Mouse (Mus musculus) kidney, adult 2 months (tissue): ENCODE results near the gene Zscan20. TPM values are rescaled to one million over a fixed set of nuclear protein-coding genes. Genes with fewer than 3 reads are reported as not detected.
"Not testable (repeated sequence)": the region's sequence is repeated elsewhere in the genome, so short reads cannot be mapped to it uniquely, and the experiment has no call there.

Experiments used
- DNase-seq: peaks from one replicate; pipeline ENCODE4 v3.0.0; 2021
- H3K27ac ChIP-seq: fragments of 200-500 bp; 2 replicates; pipeline ENCODE4 v1.5.1; 2012; ENCODE audit warnings: low read depth, low read length, control low read depth, inconsistent platforms; ENCODE audit not compliant: insufficient read depth
- H3K27me3 ChIP-seq: fragments of 200-500 bp; replicated peaks from 2 replicates; pipeline ENCODE4 v1.6.1; 2012; ENCODE audit warnings: mild to moderate bottlenecking, moderate library complexity, low read length, inconsistent platforms; ENCODE audit not compliant: control insufficient read depth, insufficient read depth
- H3K36me3 ChIP-seq: fragments of 200-500 bp; 2 replicates; pipeline ENCODE4 v1.6.1; 2012; ENCODE audit warnings: mild to moderate bottlenecking, moderate library complexity, low read length, inconsistent platforms; ENCODE audit not compliant: control insufficient read depth, insufficient read depth
- H3K4me1 ChIP-seq: fragments of 200-500 bp; 2 replicates; pipeline ENCODE4 v1.6.1; 2011; ENCODE audit warnings: low read length; ENCODE audit not compliant: control insufficient read depth, insufficient read depth
- H3K4me3 ChIP-seq: fragments of 200-500 bp; 2 replicates; pipeline ENCODE4 v1.5.1; 2011; ENCODE audit warnings: mild to moderate bottlenecking, low read depth, low read length, control low read depth; ENCODE audit not compliant: insufficient read depth
- CTCF ChIP-seq: fragments of 200-500 bp; conservative IDR thresholded peaks from 2 replicates; pipeline ENCODE4 v1.5.1; 2011; ENCODE audit warnings: low read depth, mild to moderate bottlenecking, control low read depth, low read length, moderate library complexity, mixed read lengths; ENCODE audit not compliant: insufficient read depth, insufficient read length
- POLR2A ChIP-seq: fragments of 200-500 bp; IDR thresholded peaks from one replicate; pipeline ENCODE4 v1.6.1; 2011; ENCODE audit warnings: low read depth, low read length, control low read depth
- WGBS: fragments of 180-500 bp; shearing (Covaris S2); methylation state at CpG from one replicate; pipeline ENCODE4 v1.1.7; 2018; 5-methylcytosine and 5-hydroxymethylcytosine counted together
- polyA plus RNA-seq: library from polyadenylated mRNA; depleted of rRNA; stranded (reverse); fragments of >200 nt; gene quantifications from 2 replicates; pipeline ENCODE4 v1.2.3, GENCODE M21; 2012; rRNA removed

Gene Zscan20
- polyA plus RNA-seq, 1 experiment = 2.3 TPM

DNA sequence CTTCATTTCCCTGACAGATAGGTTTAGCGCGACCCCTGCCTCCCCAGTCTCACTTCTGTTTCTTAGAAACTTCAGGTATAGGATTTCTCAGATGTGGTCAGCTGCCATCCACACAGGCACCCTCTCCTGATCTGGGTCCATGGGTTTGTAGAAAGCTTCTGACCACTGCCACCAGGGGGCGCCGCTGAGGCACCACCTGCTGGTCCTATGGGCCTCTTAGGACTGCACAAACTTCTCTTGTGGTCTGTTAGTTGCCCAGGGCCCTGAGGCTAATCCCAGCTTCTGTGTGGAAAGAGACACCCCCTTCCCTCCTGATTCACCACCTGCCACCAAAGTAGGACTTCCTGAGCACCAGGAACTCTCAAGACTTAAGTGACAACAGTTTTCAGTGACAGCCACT is 30.7 kb downstream of the Zscan20 start:
- DNase-seq = peak; percentile 47
- TF ChIP-seq CTCF (peak; percentile 65), POLR2A (no peak)
- H3K4me3 ChIP-seq = no peak overlapping the region
- no peak overlapping the region for H3K27ac ChIP-seq
- H3K27me3 ChIP-seq = no peaks in the 10 kb centered on the region
- no peaks in the 10 kb centered on the region for H3K4me1 ChIP-seq
- no peaks in the 10 kb centered on the region for H3K36me3 ChIP-seq
- WGBS = 59% methylated on average over 4 of the region's 4 CpGs

DNA sequence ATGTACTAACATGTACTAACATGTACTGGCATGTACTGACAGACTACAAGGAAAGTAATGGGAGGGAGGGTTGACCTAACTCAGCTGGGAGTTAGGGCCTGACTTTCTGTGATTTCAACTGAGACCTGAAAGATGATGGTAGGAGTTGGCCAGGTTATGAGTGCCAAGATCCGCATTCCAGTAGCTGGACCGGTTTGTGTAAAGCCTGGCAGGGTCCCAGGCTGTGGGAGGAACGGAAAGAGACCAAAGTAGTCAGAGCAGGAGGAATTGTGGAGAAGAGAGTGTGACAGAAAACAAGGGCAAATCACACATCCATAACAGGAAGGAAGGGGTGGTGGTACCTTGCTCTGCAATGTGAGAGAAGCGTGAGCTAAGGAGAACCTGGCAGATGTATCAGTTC is 34.1 kb downstream of the Zscan20 start:
- 40% methylated on average over 4 of the region's 4 CpGs for WGBS
- no peaks in the 10 kb centered on the region for H3K36me3 ChIP-seq
- peak; percentile 43 for DNase-seq
- H3K4me1 ChIP-seq = no peaks in the 10 kb centered on the region
- H3K27ac ChIP-seq = no peak overlapping the region
- no peak for TF ChIP-seq POLR2A
- no peak for TF ChIP-seq CTCF
- no peak overlapping the region for H3K4me3 ChIP-seq
- H3K27me3 ChIP-seq = no peaks in the 10 kb centered on the region

DNA sequence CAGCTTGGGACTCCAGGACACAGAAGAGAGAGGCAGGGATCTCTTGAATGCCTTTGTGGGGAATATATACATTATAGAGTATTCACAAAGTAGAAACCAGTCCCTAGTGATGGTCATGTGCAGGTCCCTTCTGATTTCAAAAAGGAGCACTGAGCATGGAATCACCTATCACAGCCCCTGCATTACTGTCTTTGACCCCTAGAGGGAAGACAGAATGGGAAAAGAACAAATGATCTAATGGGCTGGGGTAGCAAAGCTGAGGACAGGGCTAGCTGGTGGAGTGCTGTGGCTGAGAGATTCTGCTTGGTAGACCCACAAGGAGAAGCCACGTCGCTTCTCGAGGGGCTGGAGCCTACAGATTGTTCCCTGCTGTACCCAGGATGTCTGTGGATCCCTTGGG is 49.6 kb downstream of the Zscan20 start:
- WGBS = 90% methylated on average over 3 of the region's 3 CpGs
- Histone ChIP-seq H3K4me1 (no peaks in the 10 kb centered on the region), H3K36me3 (no peaks in the 10 kb centered on the region), H3K27me3 (no peaks in the 10 kb centered on the region), H3K27ac (no peak overlapping the region), H3K4me3 (no peak overlapping the region)
- no peak for TF ChIP-seq CTCF
- no peak for TF ChIP-seq POLR2A
- no peak for DNase-seq

DNA sequence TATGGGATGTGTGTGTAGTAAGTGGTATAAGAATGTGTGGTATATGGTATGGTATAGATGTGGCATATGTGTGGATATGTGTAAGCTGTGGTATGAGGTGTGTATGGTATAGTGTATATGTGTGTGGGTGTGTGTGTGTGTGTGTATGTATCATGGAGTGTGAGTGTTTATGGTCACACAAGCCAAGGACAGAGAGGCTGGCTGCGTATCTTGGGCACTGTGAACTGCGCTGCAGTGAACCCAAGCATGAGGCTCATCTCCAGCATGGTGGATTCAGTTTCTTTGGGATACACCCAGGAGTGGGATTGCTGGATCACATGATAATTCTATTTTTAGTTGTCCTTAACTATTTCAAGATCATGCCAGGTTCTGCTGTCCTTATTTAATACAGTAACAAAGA is 55.7 kb downstream of the Zscan20 start:
- Histone ChIP-seq H3K36me3 (no peaks in the 10 kb centered on the region), H3K27ac (no peak overlapping the region), H3K27me3 (no peaks in the 10 kb centered on the region), H3K4me3 (no peak overlapping the region), H3K4me1 (no peaks in the 10 kb centered on the region)
- WGBS = 95% methylated on average over 2 of the region's 2 CpGs
- no peak for DNase-seq
- no peak for TF ChIP-seq CTCF

DNA sequence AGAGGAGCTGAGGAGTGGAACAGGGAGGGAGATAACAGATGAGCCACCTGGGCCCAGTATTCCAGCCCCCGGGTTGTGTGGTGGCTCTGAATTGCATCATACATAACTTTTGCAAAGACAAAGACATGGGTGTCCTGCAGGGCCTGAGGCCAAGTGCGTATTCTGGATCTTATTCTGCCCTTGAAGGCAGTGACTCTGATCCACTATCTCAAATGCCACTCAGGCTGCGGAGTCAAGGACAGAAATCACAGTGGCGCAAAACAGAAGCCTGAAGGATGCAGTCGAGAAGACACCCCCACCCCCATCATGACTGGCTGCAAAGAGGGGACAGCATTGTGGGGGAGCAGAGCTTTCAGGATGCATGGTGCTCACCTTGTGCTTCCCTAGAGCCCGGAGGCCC is 59.1 kb downstream of the Zscan20 start:
- no peaks in the 10 kb centered on the region for H3K4me1 ChIP-seq
- DNase-seq = no peak
- WGBS = 83% methylated on average over 6 of the region's 6 CpGs
- H3K36me3 ChIP-seq = no peaks in the 10 kb centered on the region
- TF ChIP-seq POLR2A = no peak
- no peak for TF ChIP-seq CTCF
- H3K27ac ChIP-seq = no peak overlapping the region
- no peaks in the 10 kb centered on the region for H3K27me3 ChIP-seq
- H3K4me3 ChIP-seq = no peak overlapping the region

DNA sequence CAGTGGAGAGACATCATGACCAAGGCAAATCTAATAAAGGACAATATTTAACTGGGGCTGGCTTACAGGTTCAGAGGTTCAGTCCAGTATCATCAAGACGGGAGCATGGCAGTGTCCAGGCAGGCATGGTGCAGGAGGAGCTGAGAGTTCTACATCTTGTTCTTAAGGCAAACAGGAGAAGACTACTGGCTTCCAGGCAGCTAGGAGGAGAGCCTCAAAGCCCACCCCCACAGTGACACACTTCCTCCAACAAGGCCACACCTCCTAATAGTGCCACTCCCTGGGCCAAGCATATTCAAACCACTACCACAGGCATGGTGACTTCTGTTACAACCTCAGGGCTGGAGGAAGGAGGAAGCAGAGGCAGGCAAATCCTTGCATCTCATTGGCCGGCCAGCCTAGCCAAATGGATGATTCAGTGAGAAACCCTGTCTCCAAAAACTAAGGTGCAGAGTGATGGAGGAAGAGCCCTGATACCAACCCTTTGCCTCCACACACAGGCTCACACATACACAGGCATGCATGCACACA is 65.9 kb downstream of the Zscan20 start:
- 62% methylated on average over 2 of the region's 2 CpGs for WGBS

DNA sequence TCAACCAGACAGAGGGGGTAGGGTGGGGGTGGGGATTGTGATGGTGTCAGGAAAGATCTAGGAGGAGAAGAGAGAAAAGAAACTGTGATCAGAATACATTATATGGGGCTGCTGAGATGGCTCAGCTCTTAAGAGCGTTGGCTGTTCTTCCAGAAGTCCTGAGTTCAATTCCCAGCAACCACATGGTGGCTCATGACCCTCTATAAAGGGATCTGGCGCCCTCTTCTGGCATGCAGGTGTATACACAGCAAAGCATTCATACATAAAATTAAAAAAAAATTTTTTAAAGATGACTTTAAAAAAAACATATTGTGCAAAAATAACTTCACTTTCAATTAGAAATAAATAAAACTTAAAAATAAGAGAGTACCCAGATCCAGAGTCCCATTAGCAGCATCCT is 66.5 kb downstream of the Zscan20 start:
- no peak overlapping the region for H3K4me3 ChIP-seq
- H3K27me3 ChIP-seq = no peaks in the 10 kb centered on the region
- no peaks in the 10 kb centered on the region for H3K36me3 ChIP-seq
- whole genome bisulfite sequencing = 24% methylated on average over 2 of the region's 2 CpGs
- peak; percentile 3 for DNase-seq
- H3K27ac ChIP-seq = no peak overlapping the region
- no peak for TF ChIP-seq POLR2A
- TF ChIP-seq CTCF = no peak; the same call in 1 of the 2 replicates
- H3K4me1 ChIP-seq = no peaks in the 10 kb centered on the region

More for the DNA sequence above, 65.9 kb downstream of the Zscan20 start:
- H3K4me3 ChIP-seq, DNase-seq, H3K36me3 ChIP-seq, H3K27ac ChIP-seq, H3K4me1 ChIP-seq, H3K27me3 ChIP-seq: not testable (repeated sequence)

Other genes starting within 250 kb of the Zscan20 start
- gene Tlr12, start 8.5 kb upstream of the Zscan20 start, polyA plus RNA-seq = 14.3 and 16.1 TPM in 2 replicates
- gene Phc2, start 44.6 kb upstream of the Zscan20 start, polyA plus RNA-seq = 64.6 and 69.5 TPM in 2 replicates
- gene A3galt2, start 145.3 kb upstream of the Zscan20 start, polyA plus RNA-seq = 0.16 and 0.39 TPM in 2 replicates
- gene Zfp362, start 195.9 kb upstream of the Zscan20 start, polyA plus RNA-seq = 29.5 and 29.7 TPM in 2 replicates